Mouse (Mus musculus) embryo, embryonic 11 days (tissue): ENCODE data around the gene Apbb2.

ENCODE experiments used
- DNase-seq: peaks from one replicate; pipeline ENCODE4 v3.0.0-alpha.2; 2015

Apbb2 gene

GRCm38 (mm10) chr5:66368966-66369365, 249.6 kb downstream of the Apbb2 start:
- peak; percentile 78 for DNase-seq

GRCm38 (mm10) chr5:66367641-66368040, 250.9 kb downstream of the Apbb2 start:
- DNase-seq = peak; percentile 60

GRCm38 (mm10) chr5:66363274-66364261, 255.0 kb downstream of the Apbb2 start:
- peak; percentile 28 for DNase-seq

- no peak for DNase-seq
Observed at GRCm38 (mm10) chr5:66360739-66361138, 257.8 kb downstream of the Apbb2 start.

GRCm38 (mm10) chr5:66359742-66360423, 258.7 kb downstream of the Apbb2 start:
- no peak for DNase-seq

GRCm38 (mm10) chr5:66355147-66355546, 263.4 kb downstream of the Apbb2 start:
- DNase-seq = no peak

GRCm38 (mm10) chr5:66353876-66354275, 264.7 kb downstream of the Apbb2 start:
- no peak for DNase-seq

GRCm38 (mm10) chr5:66351836-66352390, 266.7 kb downstream of the Apbb2 start:
- DNase-seq = no peak

- DNase-seq = peak; percentile 35
Observed at GRCm38 (mm10) chr5:66351064-66351463, 267.5 kb downstream of the Apbb2 start.

GRCm38 (mm10) chr5:66350611-66351010, 268.0 kb downstream of the Apbb2 start:
- DNase-seq = no peak

- no peak for DNase-seq
Observed at GRCm38 (mm10) chr5:66348421-66348820, 270.2 kb downstream of the Apbb2 start.

- no peak for DNase-seq
Observed at GRCm38 (mm10) chr5:66346756-66347155, 271.8 kb downstream of the Apbb2 start.

- DNase-seq = no peak
Observed at GRCm38 (mm10) chr5:66345140-66345539, 273.4 kb downstream of the Apbb2 start.

- no peak for DNase-seq
Observed at GRCm38 (mm10) chr5:66344182-66344581, 274.4 kb downstream of the Apbb2 start.

- DNase-seq = no peak
Observed at GRCm38 (mm10) chr5:66342285-66342684, 276.3 kb downstream of the Apbb2 start.

GRCm38 (mm10) chr5:66341848-66342247, 276.7 kb downstream of the Apbb2 start:
- DNase-seq = no peak

GRCm38 (mm10) chr5:66340356-66341102, 278.1 kb downstream of the Apbb2 start:
- DNase-seq = peak; percentile 21

- peak; percentile 67 for DNase-seq
Observed at GRCm38 (mm10) chr5:66338583-66338982, 280.0 kb downstream of the Apbb2 start.

GRCm38 (mm10) chr5:66337969-66338345, 280.6 kb downstream of the Apbb2 start:
- DNase-seq = peak; percentile 33

- peak; percentile 70 for DNase-seq
Observed at GRCm38 (mm10) chr5:66337025-66337968, 281.3 kb downstream of the Apbb2 start.

- DNase-seq = no peak
Observed at GRCm38 (mm10) chr5:66330806-66331205, 287.8 kb downstream of the Apbb2 start.

GRCm38 (mm10) chr5:66328766-66329165, 289.8 kb downstream of the Apbb2 start:
- DNase-seq = no peak
